Mouse (Mus musculus): ENCODE measurements around the gene Htr2b.

DNA sequence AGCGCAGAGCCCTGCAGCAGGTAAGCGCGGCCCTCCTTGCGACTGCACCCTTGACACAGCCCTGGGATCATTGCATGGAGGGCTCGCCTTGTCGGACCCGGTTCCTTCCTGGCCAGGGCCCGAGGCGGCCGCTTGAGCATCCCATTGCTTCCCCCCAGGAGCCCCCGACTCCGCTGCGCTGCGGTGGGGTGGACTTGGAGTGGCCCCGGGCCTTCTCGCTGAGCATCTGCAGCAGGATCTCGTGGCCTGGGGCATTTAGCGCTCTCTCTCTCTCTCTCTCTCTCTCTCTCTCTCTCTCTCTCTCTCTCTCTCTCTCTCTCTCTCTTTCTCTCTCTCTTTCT, 43.0 kb upstream of the Htr2b start:
- TF ChIP-seq POLR2A (IDR thresholded peaks at IDR 0.05; ENCODE audit: low read depth, low read length): no peak
- no peak for TF ChIP-seq CTCF (IDR thresholded peaks at IDR 0.05; ENCODE audit: extremely low read depth, insufficient read length, insufficient replicate concordance, low read depth, low read length)
